In the genomic region with DNA sequence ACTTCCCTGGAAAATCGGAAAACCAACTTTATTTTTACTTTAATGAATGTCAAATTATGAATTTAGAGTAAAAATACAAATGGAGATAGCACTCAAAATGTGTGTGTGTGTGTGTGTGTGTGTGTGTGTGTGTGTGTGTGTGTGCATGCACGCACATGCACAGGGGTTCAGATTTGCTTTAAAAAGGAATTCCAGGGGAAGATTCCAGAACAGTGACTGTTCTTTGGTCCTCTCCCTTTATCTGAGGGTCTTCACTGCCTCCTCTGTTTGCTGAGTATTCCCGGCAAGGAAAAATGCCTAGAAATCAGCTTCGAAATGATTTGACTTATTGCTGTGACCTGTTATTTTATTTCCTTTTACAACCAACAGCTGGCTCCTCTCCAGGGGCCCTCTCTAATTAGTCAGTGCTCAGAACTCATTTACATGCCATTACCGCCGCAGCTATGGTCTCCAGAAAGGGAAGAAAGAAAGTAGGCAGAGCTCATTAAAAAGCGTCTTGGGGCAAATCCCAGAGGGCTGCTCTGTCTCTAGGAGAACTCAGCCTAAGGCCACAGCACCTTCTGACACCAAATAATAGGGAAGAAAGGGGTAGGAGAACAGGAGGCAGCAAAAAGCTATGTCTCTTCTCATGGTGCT, we compare ENCODE assay signal across 9 mouse cellular contexts.
DNase-seq lines count a peak whose midpoint lies in the region; ATAC-seq lines count a peak whose summit lies in the region.
"Had no signal": no experiment of that assay in that cellular context is flagged by ENCODE, and none has a peak within 500 bp of the region (broad histone marks: within the 10 kb centered on the region; RNA-seq: fewer than 3 reads in every experiment).

No protein-coding gene starts in this region.

- H3K4me1 ChIP-seq in embryonic facial prominence, embryonic 14.5 days (ENCODE audit: control insufficient read depth, insufficient read depth, low read length): no peaks in the 10 kb centered on the region
- peaks cover 11% of the 10 kb centered on the region for H3K4me1 ChIP-seq in midbrain, embryonic 13.5 days (replicated peaks)
- H3K4me1 ChIP-seq: heart, embryonic 10.5 days had no signal

- no peak overlapping the region for H3K27ac ChIP-seq in embryonic facial prominence, embryonic 14.5 days (replicated peaks; ENCODE audit: low read depth, low read length)
- H3K27ac ChIP-seq in midbrain, embryonic 13.5 days: peak overlapping the region; percentile 61; the same call in 1 of the 2 replicates
- H3K27ac ChIP-seq: heart, embryonic 10.5 days had no signal

- no peak overlapping the region for H3K4me3 ChIP-seq in embryonic facial prominence, embryonic 14.5 days (ENCODE audit: low read depth, low read length)
- H3K4me3 ChIP-seq in midbrain, embryonic 13.5 days (replicated peaks): no peak overlapping the region
- H3K4me3 ChIP-seq: heart, embryonic 10.5 days had no signal

- peak; percentile 44; the same call in 1 of the 2 replicates for ATAC-seq in embryonic facial prominence, embryonic 14.5 days (ENCODE audit: low read depth)
- ATAC-seq in midbrain, embryonic 13.5 days: peak; percentile 94

- H3K9me3 ChIP-seq in embryonic facial prominence, embryonic 14.5 days (ENCODE audit: control insufficient read depth, low read length): no peaks in the 10 kb centered on the region
- H3K9me3 ChIP-seq in midbrain, embryonic 13.5 days: no peaks in the 10 kb centered on the region
- H3K9me3 ChIP-seq: heart, embryonic 10.5 days had no signal

- 35% methylated on average over 7 of the region's 7 CpGs for WGBS in embryonic facial prominence, embryonic 14.5 days
- 21% methylated on average over 7 of the region's 7 CpGs for WGBS in midbrain, embryonic 13.5 days

- DNase-seq in cerebellum, adult 9-10 months: peak; percentile 53
- no peak for DNase-seq in cerebellum, adult 11 months
- DNase-seq in embryonic facial prominence, embryonic 14.5 days (ENCODE audit: low spot score): peak; percentile 80
- DNase-seq in kidney, postnatal 14 days: peak; percentile 18
- no peak for DNase-seq in gastrocnemius, postnatal 14 days
- no peak for DNase-seq in heart, adult 9 months (ENCODE audit: low spot score in 2 of 2)
- no peak for DNase-seq in thymus, postnatal 25 days

- no peaks in the 10 kb centered on the region for H3K36me3 ChIP-seq in embryonic facial prominence, embryonic 14.5 days (ENCODE audit: control insufficient read depth, insufficient read depth, low read length)
- no peaks in the 10 kb centered on the region for H3K36me3 ChIP-seq in midbrain, embryonic 13.5 days
- H3K36me3 ChIP-seq: heart, embryonic 10.5 days had no signal

- intact Hi-C loops in gastrocnemius, postnatal 14 days (cut with DNase I; ENCODE audit: low total_unique reads): no loop called here

- H3K27me3 ChIP-seq in embryonic facial prominence, embryonic 14.5 days (replicated peaks; ENCODE audit: control insufficient read depth, insufficient read depth, low read length): no peaks in the 10 kb centered on the region
- H3K27me3 ChIP-seq in midbrain, embryonic 13.5 days: no peaks in the 10 kb centered on the region

- no peak overlapping the region for H3K9ac ChIP-seq in embryonic facial prominence, embryonic 14.5 days (ENCODE audit: low read depth, low read length)
- H3K9ac ChIP-seq in midbrain, embryonic 13.5 days (replicated peaks): no peak overlapping the region

- no peak overlapping the region for H3K4me2 ChIP-seq in embryonic facial prominence, embryonic 14.5 days (ENCODE audit: low read depth, low read length)
- H3K4me2 ChIP-seq in midbrain, embryonic 13.5 days (replicated peaks): no peak overlapping the region

Comparison
In these comparisons a context has a peak if more than half of its experiments do, and no peak if none do; other contexts are left out.
1. DNase-seq: peak in cerebellum, adult 9-10 months (single experiment), embryonic facial prominence, embryonic 14.5 days (single experiment) and kidney, postnatal 14 days (single experiment); none in cerebellum, adult 11 months (single experiment), gastrocnemius, postnatal 14 days (single experiment), heart, adult 9 months (0 of 2) and thymus, postnatal 25 days (single experiment).